Mouse (Mus musculus): Measurements from ENCODE around the gene C2cd3. TPM values are rescaled to one million over a fixed set of nuclear protein-coding genes. Genes with fewer than 3 reads are reported as not detected.
A peak's percentile ranks its signal among the peaks of the same experiment; 100 is the strongest.

C2cd3 gene
- polyA plus RNA-seq, 1 experiment from 2014 or later = 38.9 TPM

- Histone ChIP-seq H3K4me3 (no peak overlapping the region), H3K36me3 (replicated peaks) (peaks cover 32% of the 10 kb centered on the region), H3K27me3 (ENCODE audit: poor library complexity, severe bottlenecking) (peaks cover 34% of the 10 kb centered on the region), H3K4me1 (peaks cover 54% of the 10 kb centered on the region), H3K27ac (peak overlapping the region; percentile 21), H3K9me3 (no peaks in the 10 kb centered on the region)
- WGBS = 97% methylated on average over 9 of the region's 9 CpGs
- DNase-seq (ENCODE audit: extremely low spot score, low spot score) = no peak
Measured at GRCm38 (mm10) chr7:100496791-100497190, 124.8 kb downstream of the C2cd3 start.

DNA sequence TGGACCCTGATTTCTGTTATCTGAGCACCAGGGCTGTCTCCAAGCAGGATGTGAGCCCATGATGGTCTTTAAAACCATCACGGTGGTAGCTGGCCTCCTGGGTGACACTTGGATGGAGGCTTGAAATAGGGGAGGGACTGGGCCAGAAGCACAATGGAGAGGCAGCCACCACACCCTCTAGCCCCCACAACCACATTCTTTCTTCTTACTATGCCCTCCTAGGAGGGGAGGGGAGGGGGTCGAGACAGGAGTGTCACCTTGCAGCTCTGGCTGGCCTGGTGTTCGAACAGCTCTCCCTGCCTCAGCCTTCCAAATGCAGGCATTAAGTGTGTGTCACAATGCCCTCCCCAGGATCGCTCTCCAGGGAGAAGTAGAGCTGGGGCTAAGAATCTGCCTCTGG lies 125.4 kb downstream of the C2cd3 start:
- Histone ChIP-seq H3K36me3 (replicated peaks) (peaks cover 32% of the 10 kb centered on the region), H3K27ac (no peak overlapping the region), H3K27me3 (ENCODE audit: poor library complexity, severe bottlenecking) (peaks cover 28% of the 10 kb centered on the region), H3K4me3 (no peak overlapping the region), H3K9me3 (no peaks in the 10 kb centered on the region), H3K4me1 (peaks cover 51% of the 10 kb centered on the region)
- no peak for DNase-seq (ENCODE audit: extremely low spot score, low spot score)
- WGBS = 85% methylated on average over 4 of the region's 4 CpGs

DNA sequence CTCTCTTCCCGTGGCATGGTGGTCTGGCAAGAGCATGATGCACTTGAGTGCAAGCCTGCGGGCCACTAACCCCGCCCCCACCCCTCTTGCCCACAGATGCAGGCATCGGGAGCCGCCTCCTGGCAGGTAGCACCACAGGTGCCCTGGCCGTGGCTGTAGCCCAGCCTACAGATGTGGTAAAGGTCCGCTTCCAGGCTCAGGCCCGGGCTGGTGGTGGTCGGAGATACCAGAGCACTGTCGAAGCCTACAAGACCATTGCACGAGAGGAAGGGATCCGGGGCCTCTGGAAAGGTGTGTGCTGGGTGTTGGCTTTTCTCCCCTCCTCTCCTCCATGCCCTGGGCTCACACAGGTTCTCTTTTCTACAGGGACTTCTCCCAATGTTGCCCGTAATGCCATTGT lies 125.9 kb downstream of the C2cd3 start:
- Histone ChIP-seq H3K9me3 (no peaks in the 10 kb centered on the region), H3K36me3 (replicated peaks) (peaks cover 32% of the 10 kb centered on the region), H3K27me3 (ENCODE audit: poor library complexity, severe bottlenecking) (peaks cover 22% of the 10 kb centered on the region), H3K4me3 (no peak overlapping the region), H3K4me1 (peaks cover 45% of the 10 kb centered on the region), H3K27ac (no peak overlapping the region)
- 96% methylated on average over 13 of the region's 13 CpGs for WGBS
- DNase-seq (ENCODE audit: extremely low spot score, low spot score) = no peak

- Histone ChIP-seq H3K4me1 (peaks cover 30% of the 10 kb centered on the region), H3K36me3 (replicated peaks) (peaks cover 32% of the 10 kb centered on the region), H3K4me3 (no peak overlapping the region), H3K27me3 (ENCODE audit: poor library complexity, severe bottlenecking) (peaks cover 7% of the 10 kb centered on the region; the same call in 1 of the 2 replicates), H3K9me3 (no peaks in the 10 kb centered on the region), H3K27ac (no peak overlapping the region)
- DNase-seq (ENCODE audit: extremely low spot score, low spot score) = no peak
Measured at GRCm38 (mm10) chr7:100499465-100499864, 127.4 kb downstream of the C2cd3 start.

GRCm38 (mm10) chr7:100500276-100500977 lies 128.4 kb downstream of the C2cd3 start:
- Histone ChIP-seq H3K9me3 (no peaks in the 10 kb centered on the region), H3K4me1 (peaks cover 20% of the 10 kb centered on the region), H3K36me3 (replicated peaks) (peaks cover 32% of the 10 kb centered on the region), H3K27ac (no peak overlapping the region), H3K27me3 (ENCODE audit: poor library complexity, severe bottlenecking) (no peaks in the 10 kb centered on the region), H3K4me3 (no peak overlapping the region)
- 82% methylated on average over 16 of the region's 16 CpGs for WGBS
- no peak for DNase-seq (ENCODE audit: extremely low spot score, low spot score)

GRCm38 (mm10) chr7:100501027-100501843 lies 129.2 kb downstream of the C2cd3 start:
- H3K27ac ChIP-seq = no peak overlapping the region
- H3K4me1 ChIP-seq = peaks cover 12% of the 10 kb centered on the region
- 78% methylated on average over 6 of the region's 6 CpGs for WGBS
- peaks cover 32% of the 10 kb centered on the region for H3K36me3 ChIP-seq (replicated peaks)
- H3K9me3 ChIP-seq = no peaks in the 10 kb centered on the region
- H3K4me3 ChIP-seq = no peak overlapping the region
- no peaks in the 10 kb centered on the region for H3K27me3 ChIP-seq (ENCODE audit: poor library complexity, severe bottlenecking)
- no peak for DNase-seq (ENCODE audit: extremely low spot score, low spot score)

GRCm38 (mm10) chr7:100501844-100502373 lies 129.9 kb downstream of the C2cd3 start:
- no peak overlapping the region for H3K4me3 ChIP-seq
- H3K27me3 ChIP-seq (ENCODE audit: poor library complexity, severe bottlenecking) = no peaks in the 10 kb centered on the region
- no peaks in the 10 kb centered on the region for H3K9me3 ChIP-seq
- H3K36me3 ChIP-seq (replicated peaks) = peaks cover 28% of the 10 kb centered on the region
- no peak overlapping the region for H3K27ac ChIP-seq
- H3K4me1 ChIP-seq = peaks cover 6% of the 10 kb centered on the region
- no peak for DNase-seq (ENCODE audit: extremely low spot score, low spot score)
- WGBS = 72% methylated on average over 2 of the region's 2 CpGs

DNA sequence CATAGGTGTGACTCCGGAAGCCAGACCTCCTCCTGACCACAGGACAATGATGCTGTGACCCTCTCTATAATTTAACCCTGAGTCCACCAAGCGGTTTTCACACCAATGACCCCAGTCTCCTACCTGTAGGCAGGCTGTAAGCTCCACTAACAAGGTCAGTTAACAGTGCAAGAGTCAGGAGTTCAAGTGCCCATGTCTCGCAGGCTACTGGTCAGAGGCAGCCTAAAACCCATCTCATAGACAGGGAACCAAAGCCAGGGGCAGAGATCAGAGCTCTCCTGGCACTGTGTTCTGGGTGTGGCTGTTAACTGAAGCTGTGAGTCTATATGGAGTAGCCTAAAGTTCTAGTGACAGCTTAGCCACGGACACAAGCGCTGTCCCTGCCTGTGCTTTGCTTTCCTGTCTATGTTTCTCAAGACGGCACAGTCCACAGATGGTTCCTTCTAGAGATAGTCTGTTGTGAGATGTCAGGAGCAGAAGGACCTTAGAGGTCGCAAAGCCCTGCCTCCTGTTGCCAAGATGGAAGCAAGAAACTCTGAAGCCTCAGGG lies 130.4 kb downstream of the C2cd3 start:
- no peak overlapping the region for H3K27ac ChIP-seq
- no peak overlapping the region for H3K4me3 ChIP-seq
- DNase-seq (ENCODE audit: extremely low spot score, low spot score) = no peak
- no peaks in the 10 kb centered on the region for H3K27me3 ChIP-seq (ENCODE audit: poor library complexity, severe bottlenecking)
- WGBS = 88% methylated on average over 7 of the region's 7 CpGs
- peaks cover 5% of the 10 kb centered on the region for H3K4me1 ChIP-seq
- peaks cover 23% of the 10 kb centered on the region for H3K36me3 ChIP-seq (replicated peaks)
- H3K9me3 ChIP-seq = no peaks in the 10 kb centered on the region

DNA sequence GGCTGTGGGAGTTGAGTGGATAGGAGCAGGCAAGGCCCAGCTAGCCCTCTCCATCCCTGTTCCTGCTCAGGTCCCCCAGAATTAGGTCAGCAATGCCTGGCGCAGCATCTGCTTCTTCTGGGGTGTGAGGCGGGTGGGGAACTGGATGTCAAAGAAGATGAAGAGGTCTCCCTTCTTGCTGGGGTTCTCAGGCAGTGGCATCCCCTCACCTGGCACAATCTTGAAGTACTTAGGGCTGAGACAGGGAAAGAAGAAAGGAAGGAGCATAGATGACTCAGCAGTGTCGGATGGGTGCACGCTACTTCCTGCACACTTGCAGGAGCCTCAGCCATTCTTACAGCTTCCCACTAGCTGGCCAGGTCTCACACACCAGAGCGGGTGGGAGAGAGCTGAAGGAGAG lies 131.0 kb downstream of the C2cd3 start:
- WGBS = 94% methylated on average over 5 of the region's 5 CpGs
- Histone ChIP-seq H3K36me3 (replicated peaks) (peaks cover 17% of the 10 kb centered on the region), H3K27me3 (ENCODE audit: poor library complexity, severe bottlenecking) (no peaks in the 10 kb centered on the region), H3K4me3 (no peak overlapping the region), H3K27ac (no peak overlapping the region), H3K4me1 (peaks cover 5% of the 10 kb centered on the region), H3K9me3 (no peaks in the 10 kb centered on the region)
- DNase-seq (ENCODE audit: extremely low spot score, low spot score) = no peak

GRCm38 (mm10) chr7:100504740-100505487 lies 132.9 kb downstream of the C2cd3 start:
- Histone ChIP-seq H3K4me3 (no peak overlapping the region), H3K36me3 (replicated peaks) (no peaks in the 10 kb centered on the region), H3K4me1 (peaks cover 5% of the 10 kb centered on the region), H3K9me3 (no peaks in the 10 kb centered on the region), H3K27ac (no peak overlapping the region), H3K27me3 (ENCODE audit: poor library complexity, severe bottlenecking) (no peaks in the 10 kb centered on the region)
- WGBS = 89% methylated on average over 13 of the region's 13 CpGs
- no peak for DNase-seq (ENCODE audit: extremely low spot score, low spot score)

DNA sequence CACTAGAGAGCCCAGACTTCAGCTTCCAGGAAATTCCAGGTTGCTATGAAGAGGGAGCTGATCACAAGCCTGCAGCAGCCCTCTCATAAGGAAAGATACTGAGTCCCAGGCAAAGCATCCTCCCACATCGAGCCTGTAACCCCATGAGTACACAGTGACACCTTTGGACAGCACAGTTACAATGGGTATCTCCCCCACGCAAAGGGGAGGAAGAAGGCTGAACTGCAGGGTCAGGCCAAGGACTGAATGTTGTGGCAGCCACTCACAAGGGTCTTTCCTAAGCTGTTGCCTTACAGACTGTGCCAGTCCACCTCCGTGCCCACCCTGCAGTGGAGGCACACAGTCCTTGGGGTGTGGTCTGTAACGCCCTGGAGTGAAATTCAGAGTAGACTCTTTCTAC lies 134.5 kb downstream of the C2cd3 start:
- Histone ChIP-seq H3K4me1 (no peaks in the 10 kb centered on the region), H3K4me3 (no peak overlapping the region), H3K27ac (no peak overlapping the region), H3K36me3 (replicated peaks) (no peaks in the 10 kb centered on the region), H3K27me3 (ENCODE audit: poor library complexity, severe bottlenecking) (no peaks in the 10 kb centered on the region), H3K9me3 (no peaks in the 10 kb centered on the region)
- DNase-seq (ENCODE audit: extremely low spot score, low spot score) = no peak
- WGBS = 83% methylated on average over 4 of the region's 4 CpGs

GRCm38 (mm10) chr7:100508670-100509069 lies 136.6 kb downstream of the C2cd3 start:
- Histone ChIP-seq H3K9me3 (no peaks in the 10 kb centered on the region), H3K27me3 (ENCODE audit: poor library complexity, severe bottlenecking) (no peaks in the 10 kb centered on the region), H3K4me1 (no peaks in the 10 kb centered on the region), H3K4me3 (no peak overlapping the region), H3K36me3 (replicated peaks) (no peaks in the 10 kb centered on the region), H3K27ac (no peak overlapping the region)
- DNase-seq (ENCODE audit: extremely low spot score, low spot score) = no peak
- 77% methylated on average over 3 of the region's 3 CpGs for WGBS

Measured in forebrain, embryonic 10.5 days (tissue).